Mouse (Mus musculus) right cerebral cortex, postnatal 36 days (tissue): ENCODE results near the gene Unc79.

Experiments
- DNase-seq, 2 experiments: peaks; one replicate each; pipeline ENCODE4 v3.0.0; 2022; ENCODE audit warnings: low spot score in 2 of 2, mixed read lengths in 1 of 2

Unc79 gene

GRCm38 (mm10) chr12:103040136-103040535 is 91.5 kb downstream of the Unc79 start:
- no peak for DNase-seq

GRCm38 (mm10) chr12:103041401-103041800 is 92.7 kb downstream of the Unc79 start:
- DNase-seq, result no peak

- no peak for DNase-seq
These were observed 94.1 kb downstream of the Unc79 start for GRCm38 (mm10) chr12:103042711-103043110.

- no peak for DNase-seq
These were observed 95.8 kb downstream of the Unc79 start for GRCm38 (mm10) chr12:103044422-103044821.

DNA sequence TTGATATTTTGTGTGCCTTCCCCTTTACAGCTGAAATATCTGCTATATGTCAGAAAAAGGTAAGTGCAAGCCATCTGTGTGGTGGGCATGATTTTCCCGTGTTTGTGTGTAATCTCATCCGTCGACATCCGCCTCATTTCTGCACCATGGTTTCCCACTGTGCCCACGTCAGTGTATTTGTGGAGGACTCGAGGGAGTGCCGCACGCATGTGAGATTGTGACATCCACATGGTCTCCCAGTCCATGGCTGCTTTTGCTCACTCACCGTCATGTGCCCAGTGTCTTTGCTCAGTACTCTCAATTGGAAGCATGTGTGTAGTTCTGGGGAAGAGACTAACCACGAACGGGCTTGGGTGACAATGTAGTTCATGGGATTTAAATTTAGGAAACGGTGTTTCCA is 101.2 kb downstream of the Unc79 start:
- DNase-seq, result no peak

DNA sequence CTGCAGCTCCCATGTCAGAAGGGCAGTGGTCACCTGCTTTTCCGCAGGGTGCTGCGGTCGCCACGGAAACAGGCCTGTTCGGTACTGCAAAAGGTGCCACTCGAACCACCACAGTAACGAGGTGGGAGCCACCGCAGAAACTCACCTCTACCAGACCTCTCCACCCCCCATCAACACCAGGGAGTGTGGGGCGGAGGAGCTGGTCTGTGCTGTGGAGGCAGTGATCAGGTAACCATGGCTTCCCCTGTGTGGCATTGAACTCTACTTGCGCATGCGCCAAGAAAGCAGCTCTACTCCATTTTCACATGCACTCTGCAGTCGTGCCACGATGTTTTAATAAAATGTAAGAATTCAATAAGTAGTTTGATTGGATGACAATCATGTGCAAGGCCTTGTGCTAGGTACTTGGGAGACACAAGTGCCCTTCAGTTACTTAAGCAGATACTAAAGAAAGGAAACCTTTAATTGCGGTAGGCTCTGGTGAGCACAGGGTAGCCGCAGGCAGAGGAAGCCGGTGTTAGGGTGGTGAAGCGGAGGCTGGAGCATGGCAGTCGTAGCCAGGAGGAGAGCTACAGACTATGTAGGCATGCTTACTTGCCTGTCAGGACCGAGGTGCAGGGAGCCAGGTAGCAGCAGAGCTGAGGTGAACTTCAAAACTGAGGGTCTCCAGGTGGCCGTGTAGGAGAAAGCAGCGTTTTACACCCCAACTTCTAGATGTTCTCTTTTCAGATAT is 110.8 kb downstream of the Unc79 start:
- no peak for DNase-seq

- no peak for DNase-seq
These were observed 112.1 kb downstream of the Unc79 start for GRCm38 (mm10) chr12:103060791-103061190.

DNA sequence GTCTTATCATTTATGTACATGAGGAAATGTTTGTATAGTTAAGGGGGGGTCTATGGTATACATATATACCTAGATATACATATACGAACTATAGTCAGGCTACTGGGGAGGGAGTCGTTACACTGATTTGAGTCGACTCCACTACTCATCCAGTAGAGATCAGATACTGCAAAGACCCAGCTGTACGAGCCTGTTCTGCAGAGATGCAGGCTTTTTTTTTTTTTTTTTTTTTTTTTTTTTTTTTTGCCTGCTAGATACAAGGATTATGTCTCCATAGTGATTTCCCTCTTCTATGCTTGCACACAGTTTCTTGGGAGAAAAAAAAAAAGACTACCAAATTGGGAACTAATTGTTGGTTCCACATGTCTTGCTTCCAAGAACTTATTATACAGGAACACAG is 113.5 kb downstream of the Unc79 start:
- DNase-seq, result no peak

DNA sequence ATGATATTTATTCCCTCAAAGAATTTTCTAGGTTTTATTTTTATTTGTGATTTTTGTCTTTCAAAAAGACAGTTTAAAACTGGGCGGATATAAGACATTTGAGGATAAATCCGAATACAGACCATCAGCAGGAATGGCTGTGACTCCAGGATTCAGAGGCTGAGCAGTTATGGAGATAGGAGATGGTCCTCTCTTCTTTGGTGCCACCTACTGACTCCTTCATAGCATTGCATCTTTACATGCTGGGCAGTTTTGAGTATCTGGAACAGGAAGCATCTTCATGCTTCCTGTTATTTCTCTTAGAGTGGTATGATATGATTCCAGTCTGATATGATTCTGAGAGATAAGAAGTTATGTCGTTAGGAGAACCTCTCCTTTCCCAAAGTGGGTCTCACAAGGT is 116.3 kb downstream of the Unc79 start:
- DNase-seq, result no peak

GRCm38 (mm10) chr12:103068161-103068560 is 119.5 kb downstream of the Unc79 start:
- no peak for DNase-seq

- no peak for DNase-seq
These were observed 120.9 kb downstream of the Unc79 start for GRCm38 (mm10) chr12:103069565-103069964.

- DNase-seq, result no peak
These were observed 125.3 kb downstream of the Unc79 start for GRCm38 (mm10) chr12:103073953-103074352.

DNA sequence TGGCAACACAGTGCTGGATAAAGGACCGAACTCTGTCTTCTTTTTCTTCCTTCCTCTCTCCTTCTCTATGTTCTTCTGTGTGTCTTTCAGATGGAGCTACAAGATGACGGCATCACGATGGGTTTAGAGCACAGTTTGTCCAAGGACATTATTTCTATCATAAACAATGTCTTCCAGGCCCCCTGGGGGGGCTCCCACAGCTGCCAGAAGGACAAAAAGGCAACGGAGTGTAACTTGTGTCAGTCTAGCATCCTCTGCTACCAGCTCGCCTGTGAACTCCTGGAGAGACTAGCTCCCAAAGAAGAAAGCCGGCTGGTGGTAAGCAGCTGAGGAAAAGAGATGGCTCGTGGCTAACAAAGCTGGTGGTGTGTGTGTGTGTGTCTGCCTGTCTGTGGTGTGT is 130.1 kb downstream of the Unc79 start:
- DNase-seq, result no peak

DNA sequence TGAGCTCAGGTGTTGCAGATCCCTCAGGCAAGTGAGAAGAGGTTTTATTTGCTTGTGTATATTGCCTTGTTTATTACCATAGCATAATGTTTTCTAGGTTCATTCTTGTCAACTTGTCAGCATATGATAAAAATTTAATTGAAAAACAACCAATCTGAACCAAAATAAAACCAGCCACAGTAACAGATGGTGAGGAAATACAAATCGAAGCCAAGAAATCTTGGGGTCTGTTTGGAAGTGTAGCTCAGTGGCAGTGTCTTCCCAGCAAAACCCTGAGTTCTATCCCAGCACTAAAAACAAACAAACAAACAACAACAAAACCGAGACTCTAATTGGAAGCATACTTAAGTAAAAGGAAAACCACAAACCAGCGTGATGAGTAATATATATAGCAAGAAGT is 131.4 kb downstream of the Unc79 start:
- no peak for DNase-seq

DNA sequence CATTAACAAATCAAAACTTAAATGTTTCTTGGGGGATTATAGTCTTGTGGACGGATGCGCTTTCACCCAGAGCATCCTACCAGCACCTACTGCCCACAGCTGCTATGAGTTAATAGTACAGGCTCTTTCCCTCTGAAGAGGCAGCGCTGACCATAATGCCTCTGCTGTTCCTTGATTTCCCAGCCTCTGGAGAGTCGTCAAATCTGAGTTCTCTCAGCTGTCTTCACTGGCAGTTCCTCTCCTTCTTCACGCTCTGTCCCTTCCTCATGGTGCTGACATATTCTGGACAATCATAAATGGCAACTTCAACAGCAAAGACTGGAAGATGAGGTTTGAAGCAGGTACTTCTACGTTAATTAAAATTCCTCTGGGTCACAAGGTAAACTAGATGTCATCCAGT is 143.2 kb downstream of the Unc79 start:
- DNase-seq, result no peak

GRCm38 (mm10) chr12:103095160-103095559 is 146.5 kb downstream of the Unc79 start:
- no peak for DNase-seq

- DNase-seq, result no peak
These were observed 150.5 kb downstream of the Unc79 start for GRCm38 (mm10) chr12:103099185-103099584.

- DNase-seq, result no peak
These were observed 151.4 kb downstream of the Unc79 start for GRCm38 (mm10) chr12:103100088-103100487.

DNA sequence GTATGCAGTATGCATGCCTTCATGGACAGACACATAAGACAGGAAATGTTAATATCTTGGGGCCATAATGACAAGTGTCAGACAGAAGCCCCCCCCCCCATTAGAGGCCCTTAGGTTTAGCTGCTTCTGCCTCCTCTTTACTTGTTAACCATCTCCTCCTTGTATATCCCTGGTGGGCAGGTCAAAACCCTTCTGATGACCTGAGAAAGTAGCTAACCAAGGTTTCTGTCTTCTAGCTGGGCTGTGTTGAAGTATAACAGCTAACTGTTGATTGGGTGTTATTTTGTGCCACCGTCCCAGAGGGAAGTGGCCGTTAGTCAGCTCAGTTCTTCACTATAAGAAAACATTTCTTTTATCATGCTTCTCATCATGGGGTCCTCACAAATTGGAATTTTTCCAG is 154.4 kb downstream of the Unc79 start:
- no peak for DNase-seq

- no peak for DNase-seq
These were observed 154.9 kb downstream of the Unc79 start for GRCm38 (mm10) chr12:103103601-103104000.

- DNase-seq, result no peak
These were observed 160.6 kb downstream of the Unc79 start for GRCm38 (mm10) chr12:103109301-103109700.

- DNase-seq, result no peak
These were observed 168.0 kb downstream of the Unc79 start for GRCm38 (mm10) chr12:103116639-103117038.

DNA sequence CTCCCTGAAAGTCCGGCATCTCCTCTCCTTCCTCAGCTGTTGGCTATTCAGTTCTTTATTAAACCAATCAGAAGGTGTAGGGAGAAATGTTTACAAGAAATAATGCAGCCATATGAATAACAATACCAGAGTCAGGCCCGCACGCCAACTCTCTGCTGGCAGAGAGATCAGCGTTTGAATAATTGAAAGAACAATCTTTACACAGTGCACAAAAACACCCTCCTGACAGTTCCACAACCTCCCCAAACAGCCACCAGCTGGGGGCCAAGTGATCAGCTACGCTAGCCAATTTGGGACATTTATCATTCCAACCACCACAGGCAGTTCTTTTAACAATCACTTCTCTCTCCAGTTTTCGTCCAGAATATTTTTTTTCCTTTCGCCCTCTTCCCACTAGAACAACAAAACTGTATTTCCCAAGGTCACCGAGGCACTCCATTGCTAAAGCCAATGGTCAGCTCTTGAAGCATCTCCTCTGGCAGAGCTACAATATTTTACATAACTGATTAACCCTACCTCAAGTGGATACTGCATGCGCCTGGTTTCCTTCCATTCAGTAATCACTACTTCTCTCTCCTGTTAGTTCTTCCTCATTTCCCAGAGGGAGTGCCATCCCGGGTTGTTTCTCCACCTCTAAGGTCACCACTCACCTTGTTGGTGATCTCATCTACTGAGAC is 169.0 kb downstream of the Unc79 start:
- DNase-seq, result no peak
